Mouse (Mus musculus) embryonic facial prominence, embryonic 13.5 days (tissue): ENCODE data around the gene Runx3. TPM values are rescaled to one million over a fixed set of nuclear protein-coding genes. Genes with fewer than 3 reads are reported as not detected.
"Not testable (repeated sequence)": the region's sequence is repeated elsewhere in the genome, so short reads cannot be mapped to it uniquely, and the experiment has no call there.

ENCODE experiments used
- ATAC-seq: fragments of 200-750 bp; cut with Nextera tagmentation; 2 replicates; pipeline ENCODE4 v1.8.0; 2017; ENCODE audit warnings: low read depth; ENCODE audit not compliant: insufficient number of reproducible peaks, insufficient read depth, low FRiP score, low TSS enrichment
- H3K27ac ChIP-seq: fragments of 300-500 bp; sonication (generic); 2 replicates; pipeline ENCODE4 v1.5.1; 2015; ENCODE audit warnings: moderate library complexity, mild to moderate bottlenecking, inconsistent platforms
- H3K27me3 ChIP-seq: fragments of 300-500 bp; sonication (generic); 2 replicates; pipeline ENCODE4 v1.6.1; 2015; ENCODE audit warnings: mild to moderate bottlenecking, inconsistent platforms
- H3K36me3 ChIP-seq: fragments of 300-500 bp; sonication (generic); 2 replicates; pipeline ENCODE4 v1.6.1; 2015; ENCODE audit warnings: mild to moderate bottlenecking, inconsistent platforms
- H3K4me1 ChIP-seq: fragments of 300-500 bp; sonication (generic); 2 replicates; pipeline ENCODE4 v1.6.1; 2015; ENCODE audit warnings: inconsistent platforms
- H3K4me2 ChIP-seq: fragments of 300-500 bp; sonication (generic); 2 replicates; pipeline ENCODE4 v1.6.1; 2015; ENCODE audit warnings: moderate library complexity, mild to moderate bottlenecking, inconsistent platforms
- H3K4me3 ChIP-seq: fragments of 300-500 bp; sonication (generic); 2 replicates; pipeline ENCODE4 v1.5.1; 2015; ENCODE audit warnings: mild to moderate bottlenecking, inconsistent platforms
- H3K9ac ChIP-seq: fragments of 300-500 bp; sonication (generic); 2 replicates; pipeline ENCODE4 v1.6.1; 2015; ENCODE audit warnings: mild to moderate bottlenecking, inconsistent platforms
- H3K9me3 ChIP-seq: fragments of 300-500 bp; sonication (generic); 2 replicates; pipeline ENCODE4 v1.6.1; 2016; ENCODE audit warnings: inconsistent platforms
- WGBS: fragments of 180-500 bp; shearing (Covaris S2); methylation state at CpG from one replicate; pipeline ENCODE4 v1.1.7; 2015; ENCODE audit warnings: mixed read lengths; 5-methylcytosine and 5-hydroxymethylcytosine counted together
- polyA plus RNA-seq: library from polyadenylated mRNA; unstranded; fragments of >200 nt; fragmentation: Nextera tagmentation; extraction: Ambion mirVana; gene quantifications from 2 replicates; pipeline ENCODE4 v1.2.1, GENCODE M21; 2015

Runx3 gene
- polyA plus RNA-seq, 1 experiment from 2014 or later: 3.1 TPM

GRCm38 (mm10) chr4:135181819-135182218 lies 61.4 kb downstream of the Runx3 start:
- Histone ChIP-seq H3K36me3 (no peaks in the 10 kb centered on the region), H3K4me1 (peaks cover 12% of the 10 kb centered on the region), H3K27me3 (peaks cover 14% of the 10 kb centered on the region), H3K4me2 (no peak overlapping the region), H3K27ac (no peak overlapping the region), H3K9ac (no peak overlapping the region), H3K9me3 (no peaks in the 10 kb centered on the region), H3K4me3 (no peak overlapping the region)
- WGBS: 85% methylated on average over 4 of the region's 4 CpGs
- no peak for ATAC-seq

DNA sequence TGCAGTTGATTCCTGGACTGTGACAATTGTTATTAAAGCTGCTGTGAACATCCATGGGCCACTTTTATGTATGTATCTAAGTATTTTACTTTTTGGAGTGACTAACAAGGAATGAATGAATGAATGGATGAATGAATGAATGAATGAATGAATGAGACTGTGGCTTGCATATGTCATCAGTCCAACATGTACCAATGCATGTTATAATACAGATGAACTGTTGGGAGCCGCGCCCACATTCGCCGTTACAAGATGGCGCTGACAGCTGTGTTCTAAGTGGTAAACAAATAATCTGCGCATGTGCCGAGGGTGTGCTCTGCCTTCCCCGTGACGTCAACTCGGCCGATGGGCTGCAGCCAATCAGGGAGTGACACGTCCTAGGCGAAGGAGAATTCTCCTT lies 63.8 kb downstream of the Runx3 start:
- H3K27me3 ChIP-seq, H3K9me3 ChIP-seq, H3K4me2 ChIP-seq, H3K9ac ChIP-seq, H3K27ac ChIP-seq, H3K4me3 ChIP-seq, H3K4me1 ChIP-seq, ATAC-seq, H3K36me3 ChIP-seq: not testable (repeated sequence)
- 97% methylated on average over 7 of the region's 13 CpGs for WGBS

DNA sequence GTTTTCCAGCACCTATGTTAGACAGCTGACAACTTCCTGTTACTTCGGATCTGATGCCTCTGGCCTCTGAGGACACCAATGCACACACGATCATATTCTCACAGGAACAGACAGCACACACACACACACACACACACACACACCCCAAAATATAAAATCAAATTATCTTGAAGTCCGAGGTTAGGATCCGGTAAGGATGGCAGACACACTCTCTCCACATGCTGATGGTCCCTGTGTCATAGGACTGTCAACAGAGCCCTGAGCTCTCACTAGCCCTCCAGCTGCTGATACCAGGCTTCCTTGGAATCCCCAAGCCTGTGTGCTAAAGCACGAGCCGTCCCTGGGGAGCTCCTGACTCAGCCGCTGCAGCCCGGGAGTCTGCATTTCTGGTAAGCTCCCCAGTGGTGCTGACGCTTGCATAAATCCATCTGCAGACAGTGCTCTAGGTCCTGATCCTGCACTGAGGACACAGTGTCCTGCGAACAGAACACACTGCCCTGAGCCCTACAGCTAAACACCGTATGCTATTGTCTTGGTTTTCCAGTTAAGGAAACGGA lies 69.1 kb downstream of the Runx3 start:
- Histone ChIP-seq H3K27ac (no peak overlapping the region), H3K4me2 (no peak overlapping the region), H3K27me3 (peaks cover 6% of the 10 kb centered on the region), H3K9ac (no peak overlapping the region), H3K4me1 (no peaks in the 10 kb centered on the region), H3K36me3 (no peaks in the 10 kb centered on the region), H3K4me3 (no peak overlapping the region), H3K9me3 (no peaks in the 10 kb centered on the region)
- WGBS: 70% methylated on average over 12 of the region's 12 CpGs
- no peak for ATAC-seq

- Histone ChIP-seq H3K4me2 (no peak overlapping the region), H3K36me3 (no peaks in the 10 kb centered on the region), H3K4me1 (no peaks in the 10 kb centered on the region), H3K27ac (no peak overlapping the region), H3K27me3 (peaks cover 10% of the 10 kb centered on the region), H3K9ac (no peak overlapping the region), H3K4me3 (no peak overlapping the region), H3K9me3 (0 out of 2 replicates have a peak, but pooled peaks cover 5% of the 10 kb centered on the region)
- ATAC-seq: no peak
- WGBS: 92% methylated on average over 1 of the region's 1 CpGs
Measured at GRCm38 (mm10) chr4:135190364-135190763, 69.9 kb downstream of the Runx3 start.

DNA sequence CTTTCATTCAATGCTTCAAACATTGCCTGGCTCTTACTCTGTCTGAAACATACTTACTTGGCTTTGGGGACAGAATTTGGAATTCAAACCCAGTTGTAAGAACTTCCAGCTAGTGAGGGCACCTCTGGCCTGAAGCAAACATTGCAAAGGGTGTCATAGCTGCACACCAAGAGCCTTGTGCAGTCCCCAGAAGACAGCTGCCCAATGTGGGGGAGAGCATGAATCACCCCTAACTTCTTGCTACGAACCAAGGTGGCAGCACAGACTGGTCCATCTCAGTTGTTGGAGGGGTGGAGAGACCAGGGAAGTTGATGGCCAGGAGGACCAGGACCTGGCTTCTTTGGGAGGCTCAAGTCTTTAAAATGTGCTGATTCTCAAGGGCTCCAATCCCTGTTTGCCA lies 70.7 kb downstream of the Runx3 start:
- Histone ChIP-seq H3K4me3 (no peak overlapping the region), H3K27ac (no peak overlapping the region), H3K9me3 (0 out of 2 replicates have a peak, but pooled peaks cover 8% of the 10 kb centered on the region), H3K27me3 (peaks cover 10% of the 10 kb centered on the region), H3K4me1 (no peaks in the 10 kb centered on the region), H3K36me3 (no peaks in the 10 kb centered on the region), H3K9ac (no peak overlapping the region), H3K4me2 (no peak overlapping the region)
- ATAC-seq: no peak
- WGBS: 55% methylated on average over 1 of the region's 1 CpGs

DNA sequence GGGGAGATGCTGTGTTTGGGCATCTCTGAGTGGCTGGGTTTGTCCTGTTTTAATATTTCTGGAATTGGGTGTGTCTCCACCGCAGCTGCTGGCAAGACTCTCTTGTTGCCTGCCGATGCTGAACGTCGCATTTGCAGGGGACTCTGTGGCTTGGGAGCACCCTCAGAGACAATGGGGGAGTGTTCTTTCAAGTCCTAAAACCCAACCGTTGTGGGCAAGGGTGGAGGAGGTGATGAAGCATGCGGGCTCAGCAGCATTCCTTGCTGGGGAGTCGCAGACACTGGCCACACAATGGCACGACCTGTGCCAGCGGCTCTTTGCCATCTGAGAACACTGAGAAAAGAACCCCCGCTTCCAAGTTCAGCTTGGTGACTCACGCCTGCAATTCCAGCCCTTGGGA lies 71.2 kb downstream of the Runx3 start:
- Histone ChIP-seq H3K4me3 (no peak overlapping the region), H3K4me2 (no peak overlapping the region), H3K4me1 (no peaks in the 10 kb centered on the region), H3K9ac (no peak overlapping the region), H3K27me3 (peaks cover 10% of the 10 kb centered on the region), H3K36me3 (no peaks in the 10 kb centered on the region), H3K27ac (no peak overlapping the region), H3K9me3 (0 out of 2 replicates have a peak, but pooled peaks cover 8% of the 10 kb centered on the region)
- whole genome bisulfite sequencing: 69% methylated on average over 11 of the region's 11 CpGs
- ATAC-seq: no peak

DNA sequence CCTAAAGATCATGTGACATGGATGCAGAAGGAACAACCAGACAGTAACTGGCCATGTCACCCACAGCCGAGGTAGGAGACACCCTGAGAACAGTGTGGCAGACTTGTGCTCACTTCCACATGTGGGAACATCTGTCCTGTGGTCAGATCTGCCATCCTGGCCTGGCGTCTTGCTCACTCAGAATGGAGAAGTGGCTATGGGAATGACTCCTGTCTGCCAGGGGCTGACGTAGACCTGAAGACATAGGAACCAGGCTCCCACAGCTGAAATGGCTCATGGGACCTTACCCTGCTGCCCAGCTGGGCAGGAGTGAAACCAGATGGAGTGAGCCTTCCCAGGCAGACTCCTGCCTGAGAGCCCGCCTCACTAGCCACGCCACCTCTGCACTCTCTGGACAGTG lies 72.4 kb downstream of the Runx3 start:
- Histone ChIP-seq H3K36me3 (no peaks in the 10 kb centered on the region), H3K27me3 (peaks cover 10% of the 10 kb centered on the region), H3K9ac (no peak overlapping the region), H3K9me3 (0 out of 2 replicates have a peak, but pooled peaks cover 8% of the 10 kb centered on the region), H3K4me1 (peaks cover 4% of the 10 kb centered on the region), H3K4me2 (no peak overlapping the region), H3K4me3 (no peak overlapping the region), H3K27ac (no peak overlapping the region)
- WGBS: 71% methylated on average over 5 of the region's 5 CpGs
- ATAC-seq: no peak

DNA sequence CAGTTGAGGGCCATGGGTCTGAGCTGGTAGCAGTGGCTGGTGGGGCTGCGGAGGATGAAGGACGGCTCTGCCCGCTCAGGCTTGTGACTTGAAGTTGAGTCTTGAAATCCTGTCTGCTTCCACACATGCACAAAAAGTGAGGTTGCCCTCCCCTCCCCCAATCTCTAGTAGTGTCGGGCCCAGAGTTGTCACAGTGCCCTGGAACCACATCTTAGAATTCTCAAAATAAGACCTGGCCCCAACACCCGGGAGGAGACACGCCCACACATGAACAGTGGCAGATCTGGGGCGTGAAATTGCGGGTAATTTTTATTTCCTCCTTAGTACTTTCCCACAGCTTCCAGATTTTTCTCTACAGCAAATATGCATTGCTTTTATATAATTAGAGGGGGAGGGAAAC lies 77.4 kb downstream of the Runx3 start:
- 52% methylated on average over 8 of the region's 8 CpGs for WGBS
- Histone ChIP-seq H3K27me3 (peaks cover 10% of the 10 kb centered on the region), H3K4me1 (peaks cover 15% of the 10 kb centered on the region), H3K9me3 (0 out of 2 replicates have a peak, but pooled peaks cover 8% of the 10 kb centered on the region), H3K9ac (no peak overlapping the region), H3K4me3 (no peak overlapping the region), H3K36me3 (no peaks in the 10 kb centered on the region), H3K27ac (no peak overlapping the region), H3K4me2 (no peak overlapping the region)
- ATAC-seq: no peak

DNA sequence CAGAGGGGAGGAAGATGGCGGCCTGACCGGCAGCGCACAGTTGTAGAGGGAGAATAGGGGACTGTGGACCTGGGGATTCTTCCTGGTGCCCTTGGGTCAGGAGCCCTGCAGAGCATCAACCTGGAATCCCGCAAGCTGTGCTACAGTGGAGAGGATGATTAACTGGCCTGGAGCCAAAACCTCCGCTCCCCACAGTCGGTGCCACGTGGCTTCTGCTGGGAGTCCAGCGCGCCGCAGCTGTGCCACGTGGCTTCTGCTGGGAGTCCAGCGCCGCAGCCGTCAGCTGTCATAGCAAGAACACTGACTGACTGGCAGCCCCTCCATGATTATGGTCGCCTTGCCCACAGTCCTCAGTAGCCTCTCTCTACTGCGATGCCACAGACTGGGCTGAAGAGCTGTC lies 81.3 kb downstream of the Runx3 start:
- Histone ChIP-seq H3K9ac (no peak overlapping the region), H3K4me1 (peaks cover 34% of the 10 kb centered on the region), H3K9me3 (no peaks in the 10 kb centered on the region; the same call in 1 of the 2 replicates), H3K27me3 (peaks cover 30% of the 10 kb centered on the region), H3K4me2 (no peak overlapping the region), H3K4me3 (no peak overlapping the region), H3K36me3 (no peaks in the 10 kb centered on the region), H3K27ac (no peak overlapping the region)
- WGBS: 75% methylated on average over 16 of the region's 16 CpGs
- no peak for ATAC-seq

DNA sequence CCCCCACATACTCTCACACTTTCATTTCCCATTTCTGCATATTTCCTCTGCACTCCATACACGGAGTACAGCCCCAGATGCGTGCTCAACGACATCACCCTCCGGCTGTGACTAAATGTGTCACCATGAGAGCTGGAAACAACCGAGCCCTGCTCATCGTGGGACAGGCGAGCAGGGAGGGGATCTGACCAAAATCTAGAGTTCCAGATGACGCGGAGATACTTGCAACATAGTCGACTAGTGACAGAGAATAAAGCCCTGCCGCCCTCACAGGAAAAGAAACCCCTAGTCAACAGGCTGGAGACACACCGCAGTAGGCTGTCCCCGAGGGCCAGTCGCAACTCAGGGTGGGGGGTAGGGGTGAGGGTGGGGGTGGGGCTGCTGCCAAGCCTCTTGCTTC lies 82.8 kb downstream of the Runx3 start:
- Histone ChIP-seq H3K9me3 (no peaks in the 10 kb centered on the region; the same call in 1 of the 2 replicates), H3K36me3 (no peaks in the 10 kb centered on the region), H3K4me1 (peaks cover 25% of the 10 kb centered on the region), H3K4me3 (peak overlapping the region; percentile 23), H3K9ac (peak overlapping the region; percentile 40; the same call in 1 of the 2 replicates), H3K4me2 (peak overlapping the region; percentile 55), H3K27ac (no peak overlapping the region), H3K27me3 (peaks cover 44% of the 10 kb centered on the region)
- WGBS: 7% methylated on average over 14 of the region's 14 CpGs
- no peak for ATAC-seq

- ATAC-seq: no peak
- peaks cover 24% of the 10 kb centered on the region for H3K4me1 ChIP-seq
- H3K4me3 ChIP-seq: peak overlapping the region; percentile 23
- no peaks in the 10 kb centered on the region; the same call in 1 of the 2 replicates for H3K9me3 ChIP-seq
- H3K27me3 ChIP-seq: peaks cover 44% of the 10 kb centered on the region
- H3K27ac ChIP-seq: no peak overlapping the region
- 18% methylated on average over 17 of the region's 17 CpGs for WGBS
- peak overlapping the region; percentile 55 for H3K4me2 ChIP-seq
- peak overlapping the region; percentile 40; the same call in 1 of the 2 replicates for H3K9ac ChIP-seq
- no peaks in the 10 kb centered on the region for H3K36me3 ChIP-seq
Measured at GRCm38 (mm10) chr4:135203806-135204560, 83.5 kb downstream of the Runx3 start.

GRCm38 (mm10) chr4:135204666-135205065 lies 84.2 kb downstream of the Runx3 start:
- no peak for ATAC-seq

More at GRCm38 (mm10) chr4:135204666-135205065, 84.2 kb downstream of the Runx3 start:
- Histone ChIP-seq H3K4me1 (peaks cover 24% of the 10 kb centered on the region), H3K9ac (no peak overlapping the region), H3K27me3 (peaks cover 44% of the 10 kb centered on the region), H3K4me2 (no peak overlapping the region), H3K27ac (no peak overlapping the region), H3K9me3 (no peaks in the 10 kb centered on the region; the same call in 1 of the 2 replicates), H3K36me3 (no peaks in the 10 kb centered on the region), H3K4me3 (no peak overlapping the region)
- 55% methylated on average over 5 of the region's 5 CpGs for whole genome bisulfite sequencing
